Mouse (Mus musculus) liver, embryonic 12.5 days (tissue): ENCODE measurements at regions not wholly inside any gene's neighbourhood (a gene's known extent, or its start where the extent isn't known, plus 50 kb on each side); places are given as distances from the start of the nearest gene placed in this dataset.

Experiments
- ATAC-seq: fragments of 200-750 bp; cut with Nextera tagmentation; 2 replicates; pipeline ENCODE4 v1.8.0; 2017; ENCODE audit warnings: moderate number of reproducible peaks, mild to moderate bottlenecking, moderate library complexity
- H3K27ac ChIP-seq: fragments of 300-500 bp; sonication (generic); 2 replicates; pipeline ENCODE4 v1.5.1; 2016; ENCODE audit warnings: mild to moderate bottlenecking
- H3K27me3 ChIP-seq: fragments of 300-500 bp; sonication (generic); replicated peaks from 2 replicates; pipeline ENCODE4 v1.6.1; 2016; ENCODE audit warnings: mild to moderate bottlenecking, moderate library complexity
- H3K36me3 ChIP-seq: fragments of 300-500 bp; sonication (generic); 2 replicates; pipeline ENCODE4 v1.6.1; 2016; ENCODE audit warnings: mild to moderate bottlenecking, moderate library complexity
- H3K4me1 ChIP-seq: fragments of 300-500 bp; sonication (generic); 2 replicates; pipeline ENCODE4 v1.6.1; 2016
- H3K4me2 ChIP-seq: fragments of 300-500 bp; sonication (generic); 2 replicates; pipeline ENCODE4 v1.6.1; 2016; ENCODE audit warnings: mild to moderate bottlenecking, moderate library complexity
- H3K4me3 ChIP-seq: fragments of 300-500 bp; sonication (generic); 2 replicates; pipeline ENCODE4 v1.5.1; 2016; ENCODE audit warnings: mild to moderate bottlenecking, moderate library complexity
- H3K9ac ChIP-seq: fragments of 300-500 bp; sonication (generic); 2 replicates; pipeline ENCODE4 v1.6.1; 2016; ENCODE audit warnings: mild to moderate bottlenecking, moderate library complexity
- H3K9me3 ChIP-seq: fragments of 300-500 bp; sonication (generic); replicated peaks from 2 replicates; pipeline ENCODE4 v1.6.1; 2016; ENCODE audit warnings: mild to moderate bottlenecking, moderate library complexity
- WGBS: fragments of 180-500 bp; shearing (Covaris S2); methylation state at CpG from one replicate; pipeline ENCODE4 v1.1.7; 2016; ENCODE audit not compliant: insufficient replicate concordance; 5-methylcytosine and 5-hydroxymethylcytosine counted together

GRCm38 (mm10) chr19:16075512-16076086, 57.0 kb upstream of the Gnaq start:
- Histone ChIP-seq H3K9ac (no peak overlapping the region), H3K4me2 (no peak overlapping the region), H3K4me3 (no peak overlapping the region), H3K4me1 (no peaks in the 10 kb centered on the region), H3K36me3 (no peaks in the 10 kb centered on the region), H3K9me3 (peaks cover 10% of the 10 kb centered on the region; the same call in 1 of the 2 replicates), H3K27ac (no peak overlapping the region), H3K27me3 (no peaks in the 10 kb centered on the region)
- ATAC-seq, result no peak
- 64% methylated on average over 2 of the region's 2 CpGs for WGBS

GRCm38 (mm10) chr19:16075026-16075425, 57.6 kb upstream of the Gnaq start:
- H3K27me3 ChIP-seq, result no peaks in the 10 kb centered on the region
- H3K4me3 ChIP-seq, result no peak overlapping the region
- H3K36me3 ChIP-seq, result no peaks in the 10 kb centered on the region
- WGBS, result 82% methylated on average over 1 of the region's 1 CpGs
- no peak for ATAC-seq
- no peak overlapping the region for H3K27ac ChIP-seq
- peaks cover 6% of the 10 kb centered on the region; the same call in 1 of the 2 replicates for H3K9me3 ChIP-seq
- no peak overlapping the region for H3K4me2 ChIP-seq
- H3K4me1 ChIP-seq, result no peaks in the 10 kb centered on the region
- no peak overlapping the region for H3K9ac ChIP-seq

DNA sequence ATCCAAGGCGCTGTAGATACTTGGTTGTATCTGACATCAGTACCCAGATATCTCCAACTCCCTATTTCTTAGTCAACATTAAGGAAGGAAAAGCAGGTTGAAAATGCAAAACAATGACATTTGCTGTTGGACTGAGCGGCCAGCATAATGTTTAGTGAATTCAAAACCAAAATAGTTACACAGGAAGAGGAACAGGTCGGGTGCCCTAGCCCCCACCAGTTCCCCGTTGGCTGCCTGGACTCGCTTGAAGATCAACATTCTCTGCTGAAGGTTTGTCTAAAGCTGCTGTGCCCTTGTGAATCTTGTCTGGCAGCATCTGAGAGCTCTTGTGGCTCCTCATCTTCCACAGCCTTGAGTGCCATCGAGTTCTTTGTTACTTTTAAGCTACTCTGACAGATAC, 65.3 kb upstream of the Gnaq start:
- H3K36me3 ChIP-seq, result no peaks in the 10 kb centered on the region
- peaks cover 8% of the 10 kb centered on the region; the same call in 1 of the 2 replicates for H3K27me3 ChIP-seq
- H3K4me2 ChIP-seq, result no peak overlapping the region
- 0 out of 2 replicates have a peak, but pooled peaks cover 3% of the 10 kb centered on the region for H3K9me3 ChIP-seq
- H3K4me1 ChIP-seq, result no peaks in the 10 kb centered on the region; the same call in 1 of the 2 replicates
- no peak for ATAC-seq
- no peak overlapping the region for H3K27ac ChIP-seq
- H3K9ac ChIP-seq, result no peak overlapping the region
- H3K4me3 ChIP-seq, result no peak overlapping the region
- 45% methylated on average over 6 of the region's 6 CpGs for WGBS

DNA sequence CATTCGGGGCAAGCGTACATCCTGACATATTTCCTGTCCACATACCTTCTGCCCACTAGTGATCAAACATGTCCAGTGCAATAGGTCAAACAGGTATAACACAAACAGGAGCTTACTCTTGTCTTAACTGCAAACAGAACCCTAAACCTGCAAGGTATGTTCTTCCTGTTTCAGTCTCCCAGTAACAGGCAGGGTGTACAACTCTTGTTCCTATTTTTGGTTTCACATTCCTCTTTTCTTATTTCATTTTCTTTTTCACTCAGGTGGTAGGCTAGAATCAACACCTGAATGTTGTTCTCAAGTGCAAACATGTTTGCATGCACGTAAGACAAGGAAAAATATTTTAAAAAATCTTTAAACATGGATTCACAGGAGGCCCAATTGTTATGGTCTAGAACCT, 67.7 kb upstream of the Gnaq start:
- Histone ChIP-seq H3K27ac (no peak overlapping the region), H3K9ac (no peak overlapping the region), H3K4me2 (no peak overlapping the region), H3K36me3 (no peaks in the 10 kb centered on the region), H3K4me1 (no peaks in the 10 kb centered on the region; the same call in 1 of the 2 replicates), H3K9me3 (no peaks in the 10 kb centered on the region), H3K4me3 (no peak overlapping the region), H3K27me3 (peaks cover 13% of the 10 kb centered on the region)
- no peak for ATAC-seq
- 72% methylated on average over 3 of the region's 3 CpGs for WGBS

GRCm38 (mm10) chr19:16063916-16064580, 68.6 kb upstream of the Gnaq start:
- no peak overlapping the region for H3K27ac ChIP-seq
- no peak overlapping the region for H3K4me3 ChIP-seq
- WGBS, result 13% methylated on average over 12 of the region's 12 CpGs
- peak overlapping the region; percentile 57 for H3K4me2 ChIP-seq
- no peaks in the 10 kb centered on the region for H3K9me3 ChIP-seq
- no peak for ATAC-seq
- H3K4me1 ChIP-seq, result no peaks in the 10 kb centered on the region; the same call in 1 of the 2 replicates
- H3K36me3 ChIP-seq, result no peaks in the 10 kb centered on the region
- H3K27me3 ChIP-seq, result peaks cover 13% of the 10 kb centered on the region
- no peak overlapping the region for H3K9ac ChIP-seq

DNA sequence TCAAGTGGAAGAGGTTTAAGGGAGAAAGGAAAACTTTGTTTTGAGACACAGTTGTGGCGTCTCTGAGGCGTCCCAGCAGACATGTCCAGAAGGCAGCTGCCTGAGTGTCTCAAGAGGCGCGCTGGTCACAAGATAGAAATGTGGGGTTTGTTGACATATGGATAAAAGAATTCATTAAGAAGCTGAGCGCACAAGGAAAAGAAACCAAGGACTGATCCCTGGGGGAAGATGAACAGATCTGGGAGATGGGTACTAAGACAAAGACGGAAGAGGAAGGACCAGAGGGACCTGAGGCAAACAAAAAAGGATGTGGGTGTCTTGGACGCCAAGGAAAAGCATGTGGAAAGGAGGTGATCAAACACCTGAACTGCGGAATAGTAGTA, 69.1 kb upstream of the Gnaq start:
- 43% methylated on average over 8 of the region's 8 CpGs for WGBS
- Histone ChIP-seq H3K9ac (no peak overlapping the region), H3K4me2 (peak overlapping the region; percentile 57; the same call in 1 of the 2 replicates), H3K36me3 (no peaks in the 10 kb centered on the region), H3K9me3 (no peaks in the 10 kb centered on the region), H3K4me1 (no peaks in the 10 kb centered on the region; the same call in 1 of the 2 replicates), H3K27ac (no peak overlapping the region), H3K4me3 (no peak overlapping the region), H3K27me3 (peaks cover 13% of the 10 kb centered on the region)
- ATAC-seq, result no peak

DNA sequence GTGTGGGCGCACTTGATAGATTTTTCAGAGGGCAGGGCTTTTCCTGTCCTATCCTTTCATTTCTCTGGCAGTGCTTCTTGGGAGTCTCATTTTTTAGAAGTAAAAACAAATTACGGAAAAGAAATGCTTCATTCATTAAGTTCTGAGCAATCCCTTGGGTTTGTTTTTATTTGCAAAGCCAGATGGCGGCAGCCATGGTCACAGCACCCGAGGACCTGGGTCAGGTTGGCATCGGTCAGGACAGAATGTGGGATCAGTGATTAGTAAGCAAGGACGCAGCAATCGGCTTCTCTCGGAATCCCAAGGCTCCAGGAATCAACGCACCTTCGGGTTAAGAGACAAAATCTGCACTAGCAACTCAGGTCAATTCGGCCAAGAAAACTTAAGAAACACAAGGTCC, 70.8 kb upstream of the Gnaq start:
- no peak for ATAC-seq
- no peak overlapping the region for H3K4me2 ChIP-seq
- no peak overlapping the region for H3K9ac ChIP-seq
- 72% methylated on average over 11 of the region's 11 CpGs for WGBS
- no peak overlapping the region for H3K4me3 ChIP-seq
- no peak overlapping the region for H3K27ac ChIP-seq
- peaks cover 13% of the 10 kb centered on the region for H3K27me3 ChIP-seq
- no peaks in the 10 kb centered on the region for H3K9me3 ChIP-seq
- H3K4me1 ChIP-seq, result no peaks in the 10 kb centered on the region; the same call in 1 of the 2 replicates
- H3K36me3 ChIP-seq, result no peaks in the 10 kb centered on the region

DNA sequence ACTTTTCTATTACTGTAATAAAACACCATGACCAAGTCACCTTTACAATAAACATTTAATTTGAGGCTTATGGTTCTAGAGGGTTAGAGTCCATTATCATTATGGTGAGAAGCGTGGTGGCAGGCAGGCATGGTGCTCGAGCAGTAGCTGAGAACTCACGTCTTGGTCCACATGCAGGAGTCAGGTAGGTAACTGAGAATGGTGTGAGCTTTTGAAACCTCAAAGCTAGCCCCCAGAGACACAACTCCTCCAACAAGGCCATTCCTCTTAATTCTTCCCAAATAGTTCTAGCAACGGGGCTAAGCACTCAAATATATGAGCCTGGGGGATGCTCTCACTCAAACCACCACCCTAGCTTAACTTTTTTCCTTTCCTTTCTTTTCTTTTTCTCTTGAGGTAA, 73.6 kb upstream of the Gnaq start:
- 65% methylated on average over 4 of the region's 4 CpGs for WGBS
- Histone ChIP-seq H3K27me3 (peaks cover 13% of the 10 kb centered on the region), H3K9me3 (no peaks in the 10 kb centered on the region), H3K27ac (no peak overlapping the region), H3K4me2 (no peak overlapping the region), H3K4me3 (no peak overlapping the region), H3K4me1 (no peaks in the 10 kb centered on the region; the same call in 1 of the 2 replicates), H3K9ac (no peak overlapping the region), H3K36me3 (no peaks in the 10 kb centered on the region)
- no peak for ATAC-seq

DNA sequence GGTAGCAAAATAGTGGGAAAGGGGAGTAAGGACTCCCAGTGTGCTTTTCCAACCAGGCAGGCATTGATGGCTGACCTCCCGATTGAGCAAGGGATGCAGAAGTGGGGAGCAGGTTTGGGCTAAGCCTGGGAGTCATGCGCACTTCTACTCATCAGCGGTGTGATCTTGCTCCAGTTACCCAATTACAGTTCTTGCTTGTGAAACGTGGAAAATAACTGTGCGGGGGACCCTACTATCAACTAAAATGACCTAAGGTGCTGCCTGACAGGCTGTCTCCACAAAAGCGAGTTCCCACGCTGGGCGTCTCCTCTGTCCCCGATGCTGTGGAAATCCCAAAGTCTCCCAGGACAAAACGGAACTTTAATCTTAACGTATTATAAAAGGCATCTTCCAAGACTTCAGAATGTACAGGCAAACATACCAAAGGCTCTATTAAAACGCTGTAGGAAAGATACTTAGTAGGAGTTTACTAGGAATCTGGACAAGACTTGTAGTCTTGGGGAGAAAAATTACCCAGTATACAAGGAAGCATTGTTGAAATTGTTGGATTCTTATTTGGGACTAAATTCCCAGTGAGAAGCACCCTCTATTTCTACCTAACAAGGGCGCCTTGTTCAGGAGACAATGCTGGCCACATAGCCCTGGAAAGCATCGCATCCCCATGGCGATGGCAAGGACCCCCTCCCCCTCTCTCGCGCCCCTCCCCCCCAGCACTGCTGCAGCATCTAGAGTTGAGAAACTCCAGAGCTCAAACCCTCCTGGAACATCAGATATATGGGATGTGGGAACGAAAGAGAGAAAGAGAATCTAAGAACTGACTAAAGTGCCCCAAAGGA, 65.6 kb upstream of the Cep78 start:
- peak overlapping the region; percentile 43 for H3K4me2 ChIP-seq
- no peak overlapping the region for H3K9ac ChIP-seq
- peaks cover 7% of the 10 kb centered on the region; the same call in 1 of the 2 replicates for H3K4me1 ChIP-seq
- no peak overlapping the region for H3K27ac ChIP-seq
- H3K27me3 ChIP-seq, result 0 out of 2 replicates have a peak, but pooled peaks cover 3% of the 10 kb centered on the region
- H3K9me3 ChIP-seq, result no peaks in the 10 kb centered on the region
- peak overlapping the region; percentile 11; the same call in 1 of the 2 replicates for H3K4me3 ChIP-seq
- ATAC-seq, result no peak
- H3K36me3 ChIP-seq, result no peaks in the 10 kb centered on the region
- 23% methylated on average over 18 of the region's 18 CpGs for WGBS

DNA sequence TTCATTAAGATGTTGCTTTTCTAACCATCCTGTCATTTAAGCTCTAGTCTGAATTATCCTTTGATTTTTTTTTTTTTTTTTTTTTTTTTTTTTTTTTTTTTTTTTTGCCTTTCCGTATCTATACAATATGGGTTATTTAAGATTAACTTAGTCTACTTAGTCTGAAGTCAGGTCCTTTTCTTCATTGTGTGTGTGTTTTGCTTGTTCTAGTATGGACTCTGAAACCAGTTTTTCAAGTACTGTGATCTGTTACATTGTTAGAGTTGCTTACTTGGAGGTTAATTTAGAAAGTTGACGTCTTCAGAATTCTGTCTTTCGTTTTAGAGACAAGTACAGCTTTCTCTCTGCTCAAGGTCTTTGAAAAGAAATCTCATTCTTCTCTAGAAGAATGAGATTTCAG, 64.9 kb upstream of the Cep78 start:
- no peak overlapping the region for H3K9ac ChIP-seq
- no peak overlapping the region for H3K27ac ChIP-seq
- ATAC-seq, result no peak
- H3K9me3 ChIP-seq, result no peaks in the 10 kb centered on the region
- WGBS, result 52% methylated on average over 3 of the region's 3 CpGs
- H3K36me3 ChIP-seq, result no peaks in the 10 kb centered on the region
- H3K4me2 ChIP-seq, result peak overlapping the region; percentile 43
- H3K27me3 ChIP-seq, result 0 out of 2 replicates have a peak, but pooled peaks cover 3% of the 10 kb centered on the region
- H3K4me1 ChIP-seq, result peaks cover 7% of the 10 kb centered on the region; the same call in 1 of the 2 replicates
- H3K4me3 ChIP-seq, result no peak overlapping the region

- no peak for ATAC-seq
Observed at GRCm38 (mm10) chr19:16046977-16047376, 62.2 kb upstream of the Cep78 start.

DNA sequence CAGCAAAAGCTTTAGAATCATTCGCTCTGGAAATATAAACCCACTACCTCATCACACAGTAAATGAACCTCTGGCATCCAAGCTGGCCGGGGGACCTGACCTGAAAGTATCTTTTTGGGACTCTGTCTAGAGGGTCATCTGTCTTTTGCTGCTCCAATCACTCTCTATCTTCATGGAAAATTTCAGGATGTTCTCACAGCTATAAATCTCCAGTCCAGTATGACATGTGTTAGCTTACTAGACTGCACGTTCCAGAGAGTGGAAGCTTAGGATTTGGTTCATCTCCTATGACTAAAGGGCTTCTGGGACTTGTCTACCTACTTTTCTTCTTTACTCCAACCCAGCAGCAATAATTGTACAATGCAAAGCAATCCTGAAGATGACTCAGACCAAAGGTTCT, 60.5 kb upstream of the Cep78 start:
- Histone ChIP-seq H3K36me3 (no peaks in the 10 kb centered on the region), H3K4me1 (peaks cover under 1% of the 10 kb centered on the region; the same call in 1 of the 2 replicates), H3K9me3 (no peaks in the 10 kb centered on the region), H3K9ac (no peak overlapping the region), H3K27ac (no peak overlapping the region), H3K4me3 (no peak overlapping the region), H3K4me2 (no peak overlapping the region), H3K27me3 (no peaks in the 10 kb centered on the region)
- WGBS, result 59% methylated on average over 3 of the region's 3 CpGs
- ATAC-seq, result no peak

More at GRCm38 (mm10) chr19:16046977-16047376, 62.2 kb upstream of the Cep78 start:
- Histone ChIP-seq H3K4me2 (no peak overlapping the region), H3K9me3 (no peaks in the 10 kb centered on the region), H3K4me3 (no peak overlapping the region), H3K36me3 (no peaks in the 10 kb centered on the region), H3K27ac (no peak overlapping the region), H3K4me1 (peaks cover 7% of the 10 kb centered on the region; the same call in 1 of the 2 replicates), H3K9ac (no peak overlapping the region), H3K27me3 (0 out of 2 replicates have a peak, but pooled peaks cover 3% of the 10 kb centered on the region)
- WGBS, result 24% methylated on average over 7 of the region's 7 CpGs
